Mouse (Mus musculus): ENCODE data around the gene Prcp. TPM values are rescaled to one million over a fixed set of nuclear protein-coding genes. Genes with fewer than 3 reads are reported as not detected.
A peak's percentile ranks its signal among the peaks of the same experiment; 100 is the strongest.
"Not testable (repeated sequence)": the region's sequence is repeated elsewhere in the genome, so short reads cannot be mapped to it uniquely, and the experiment has no call there.

Gene Prcp
- total and polyA plus RNA-seq, 2 experiments from 2014 or later, result 12.8 to 20.1 TPM

DNA sequence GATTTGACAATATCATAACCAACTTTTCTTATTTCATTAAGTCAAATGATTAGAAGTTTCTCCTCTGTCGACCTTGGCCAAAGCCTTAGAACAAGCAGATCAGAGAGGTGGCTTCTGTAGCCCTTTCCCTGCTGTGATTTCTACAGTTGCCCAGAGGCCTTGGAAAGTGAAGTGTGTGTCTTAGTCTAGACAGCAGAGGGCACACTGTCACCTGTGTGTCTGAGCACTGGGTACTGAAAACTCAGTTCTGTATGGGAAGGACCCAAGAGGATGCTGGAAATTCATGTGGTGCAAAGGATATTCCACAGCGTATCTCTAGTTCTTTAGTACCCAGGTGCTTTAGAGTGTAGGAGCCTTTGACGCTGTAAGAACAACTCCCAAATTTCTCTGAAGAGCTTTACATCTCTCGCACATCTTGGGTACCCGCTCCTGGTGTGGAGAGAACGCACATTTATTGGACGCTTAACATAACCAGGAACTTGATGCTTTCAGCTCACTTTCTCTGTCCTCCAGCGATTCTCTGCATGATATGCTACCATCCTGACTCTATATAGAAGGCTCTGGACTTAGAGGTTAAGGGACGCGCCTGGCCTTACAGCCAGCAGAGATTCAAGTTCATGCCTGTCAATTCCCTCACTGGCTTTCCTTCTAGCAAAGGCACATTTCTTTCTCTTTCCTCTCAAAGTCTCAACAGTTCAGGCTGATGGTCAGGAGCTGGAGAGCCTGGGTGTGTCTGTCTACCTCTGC, 93.3 kb downstream of the Prcp start:
- no peaks in the 10 kb centered on the region for H3K4me1 ChIP-seq (ENCODE audit: insufficient read depth, low read length)
- peak; percentile 60; the same call in 1 of the 2 replicates for ATAC-seq (ENCODE audit: low FRiP score)
- no peak overlapping the region for H3K9ac ChIP-seq (replicated peaks; ENCODE audit: low read length, poor library complexity, severe bottlenecking)
- H3K4me2 ChIP-seq (ENCODE audit: low read depth, low read length, poor library complexity, severe bottlenecking), result no peak overlapping the region
- H3K27ac ChIP-seq (ENCODE audit: low read depth, low read length), result no peak overlapping the region
- H3K9me3 ChIP-seq (ENCODE audit: low read length), result no peaks in the 10 kb centered on the region
- no peaks in the 10 kb centered on the region for H3K36me3 ChIP-seq (ENCODE audit: insufficient read depth, low read length)
- WGBS, result 48% methylated on average over 10 of the region's 10 CpGs
- DNase-seq (ENCODE audit: low spot score), result peak; percentile 76
- no peaks in the 10 kb centered on the region; the same call in 1 of the 2 replicates for H3K27me3 ChIP-seq (ENCODE audit: insufficient read depth, low read length)
- peak; percentile 81 for TF ChIP-seq CTCF (IDR thresholded peaks at IDR 0.05)
- H3K4me3 ChIP-seq (ENCODE audit: low read depth, low read length), result no peak overlapping the region

DNA sequence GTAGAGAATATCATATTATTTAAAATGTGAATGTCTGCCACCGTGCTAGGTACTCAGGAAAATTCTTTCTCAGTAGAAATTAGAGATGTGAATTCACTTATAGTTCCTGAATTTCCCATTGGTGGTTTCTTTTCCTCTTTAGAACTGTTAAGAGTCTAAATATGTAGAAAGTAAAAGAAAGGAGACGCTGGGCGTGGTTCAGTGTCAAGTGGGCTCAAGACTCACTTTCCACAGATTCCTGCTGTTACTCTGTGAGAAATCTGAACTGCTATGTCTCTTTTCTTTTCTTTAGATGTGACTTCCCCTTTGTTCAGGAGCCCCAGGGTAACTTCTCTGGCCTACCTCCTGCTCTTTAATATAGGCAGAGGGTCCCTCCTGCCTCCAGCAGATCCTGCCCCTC, 103.2 kb downstream of the Prcp start:
- ATAC-seq (ENCODE audit: low FRiP score), result no peak
- Histone ChIP-seq H3K4me3 (ENCODE audit: low read depth, low read length) (no peak overlapping the region), H3K36me3 (ENCODE audit: insufficient read depth, low read length) (no peaks in the 10 kb centered on the region), H3K9me3 (ENCODE audit: low read length) (no peaks in the 10 kb centered on the region), H3K27ac (ENCODE audit: low read depth, low read length) (no peak overlapping the region), H3K27me3 (ENCODE audit: insufficient read depth, low read length) (no peaks in the 10 kb centered on the region; the same call in 1 of the 2 replicates), H3K9ac (replicated peaks; ENCODE audit: low read length, poor library complexity, severe bottlenecking) (no peak overlapping the region), H3K4me2 (ENCODE audit: low read depth, low read length, poor library complexity, severe bottlenecking) (no peak overlapping the region), H3K4me1 (ENCODE audit: insufficient read depth, low read length) (no peaks in the 10 kb centered on the region)
- no peak for DNase-seq (ENCODE audit: low spot score)
- 75% methylated on average over 3 of the region's 3 CpGs for WGBS
- no peak for TF ChIP-seq CTCF (IDR thresholded peaks at IDR 0.05)

DNA sequence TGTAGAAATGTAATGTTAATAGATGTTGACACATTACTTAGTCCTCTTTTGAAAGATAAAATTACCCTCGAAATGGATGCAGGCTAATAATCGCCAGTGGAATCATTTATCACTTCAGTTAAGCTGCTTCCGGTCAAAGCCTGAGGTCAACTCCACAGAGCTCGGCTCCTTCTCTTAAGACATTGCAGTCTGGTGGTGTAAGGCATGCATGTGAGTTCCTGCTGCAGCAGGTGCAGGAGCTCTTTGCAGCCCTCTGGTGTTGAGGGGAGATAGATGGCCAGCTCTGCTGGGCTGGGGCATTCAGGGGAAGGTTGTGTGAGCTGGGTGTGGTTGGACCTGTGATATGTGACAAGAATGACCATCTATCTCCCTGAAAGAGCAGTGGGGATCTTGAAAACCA, 104.0 kb downstream of the Prcp start:
- no peak overlapping the region for H3K27ac ChIP-seq (ENCODE audit: low read depth, low read length)
- no peak for DNase-seq (ENCODE audit: low spot score)
- no peak overlapping the region for H3K9ac ChIP-seq (replicated peaks; ENCODE audit: low read length, poor library complexity, severe bottlenecking)
- WGBS, result 79% methylated on average over 4 of the region's 4 CpGs
- H3K36me3 ChIP-seq (ENCODE audit: insufficient read depth, low read length), result no peaks in the 10 kb centered on the region
- H3K9me3 ChIP-seq (ENCODE audit: low read length), result no peaks in the 10 kb centered on the region
- no peak overlapping the region for H3K4me2 ChIP-seq (ENCODE audit: low read depth, low read length, poor library complexity, severe bottlenecking)
- H3K4me1 ChIP-seq (ENCODE audit: insufficient read depth, low read length), result no peaks in the 10 kb centered on the region
- no peak overlapping the region for H3K4me3 ChIP-seq (ENCODE audit: low read depth, low read length)
- ATAC-seq (ENCODE audit: low FRiP score), result no peak
- no peaks in the 10 kb centered on the region; the same call in 1 of the 2 replicates for H3K27me3 ChIP-seq (ENCODE audit: insufficient read depth, low read length)
- TF ChIP-seq CTCF (IDR thresholded peaks at IDR 0.05), result no peak

DNA sequence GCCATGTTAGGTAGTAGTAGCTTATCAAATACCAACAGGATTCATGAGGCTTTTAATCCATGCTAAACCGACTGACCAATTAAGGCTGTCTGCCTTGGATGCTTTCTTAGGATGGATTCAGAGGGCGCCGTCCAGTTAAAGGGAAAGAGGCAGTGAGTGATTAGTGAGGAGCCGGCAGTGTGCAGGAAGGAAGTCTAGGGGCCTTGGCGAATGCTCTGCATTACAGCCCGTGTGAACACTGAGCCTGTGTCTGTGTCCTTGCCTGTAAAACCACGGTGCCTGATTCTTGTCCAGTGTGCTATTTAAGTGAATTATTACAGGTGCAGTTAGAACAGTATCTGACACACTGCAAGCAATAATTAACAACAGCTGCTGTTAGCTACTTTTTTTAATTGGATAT, 104.5 kb downstream of the Prcp start:
- H3K4me3 ChIP-seq (ENCODE audit: low read depth, low read length); ATAC-seq (ENCODE audit: low FRiP score); H3K4me1 ChIP-seq (ENCODE audit: insufficient read depth, low read length); H3K27ac ChIP-seq (ENCODE audit: low read depth, low read length); H3K9ac ChIP-seq (replicated peaks; ENCODE audit: low read length, poor library complexity, severe bottlenecking); H3K36me3 ChIP-seq (ENCODE audit: insufficient read depth, low read length); H3K4me2 ChIP-seq (ENCODE audit: low read depth, low read length, poor library complexity, severe bottlenecking); H3K27me3 ChIP-seq (ENCODE audit: insufficient read depth, low read length); H3K9me3 ChIP-seq (ENCODE audit: low read length); DNase-seq (ENCODE audit: low spot score): not testable (repeated sequence)
- 50% methylated on average over 7 of the region's 7 CpGs for WGBS

DNA sequence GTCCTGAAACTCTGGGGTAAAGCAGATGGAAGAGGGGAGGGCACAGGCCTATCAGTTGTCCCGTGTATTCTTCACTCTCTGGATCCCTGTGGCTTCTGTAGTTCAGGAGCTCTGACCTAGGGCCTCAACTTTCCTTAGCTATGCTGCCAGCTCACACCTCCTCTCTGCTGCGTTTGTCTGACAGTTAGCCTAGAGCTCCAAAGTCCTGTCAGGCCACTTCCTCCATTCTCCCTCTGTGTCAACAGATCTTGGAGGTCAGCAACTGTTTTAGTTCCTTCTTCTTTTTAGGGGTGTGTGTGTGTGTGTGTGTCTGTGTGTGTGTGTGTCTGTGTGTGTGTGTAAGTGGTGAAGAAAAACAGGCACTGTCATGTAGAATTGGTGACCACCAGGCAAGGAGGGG, 106.5 kb downstream of the Prcp start:
- H3K9me3 ChIP-seq (ENCODE audit: low read length), result no peaks in the 10 kb centered on the region
- no peak overlapping the region for H3K4me2 ChIP-seq (ENCODE audit: low read depth, low read length, poor library complexity, severe bottlenecking)
- 55% methylated on average over 2 of the region's 2 CpGs for WGBS
- no peaks in the 10 kb centered on the region; the same call in 1 of the 2 replicates for H3K4me1 ChIP-seq (ENCODE audit: insufficient read depth, low read length)
- H3K36me3 ChIP-seq (ENCODE audit: insufficient read depth, low read length), result no peaks in the 10 kb centered on the region
- no peaks in the 10 kb centered on the region; the same call in 1 of the 2 replicates for H3K27me3 ChIP-seq (ENCODE audit: insufficient read depth, low read length)
- no peak for DNase-seq (ENCODE audit: low spot score)
- H3K27ac ChIP-seq (ENCODE audit: low read depth, low read length), result no peak overlapping the region
- no peak for TF ChIP-seq CTCF (IDR thresholded peaks at IDR 0.05)
- no peak overlapping the region for H3K9ac ChIP-seq (replicated peaks; ENCODE audit: low read length, poor library complexity, severe bottlenecking)
- H3K4me3 ChIP-seq (ENCODE audit: low read depth, low read length), result no peak overlapping the region
- ATAC-seq (ENCODE audit: low FRiP score), result no peak

DNA sequence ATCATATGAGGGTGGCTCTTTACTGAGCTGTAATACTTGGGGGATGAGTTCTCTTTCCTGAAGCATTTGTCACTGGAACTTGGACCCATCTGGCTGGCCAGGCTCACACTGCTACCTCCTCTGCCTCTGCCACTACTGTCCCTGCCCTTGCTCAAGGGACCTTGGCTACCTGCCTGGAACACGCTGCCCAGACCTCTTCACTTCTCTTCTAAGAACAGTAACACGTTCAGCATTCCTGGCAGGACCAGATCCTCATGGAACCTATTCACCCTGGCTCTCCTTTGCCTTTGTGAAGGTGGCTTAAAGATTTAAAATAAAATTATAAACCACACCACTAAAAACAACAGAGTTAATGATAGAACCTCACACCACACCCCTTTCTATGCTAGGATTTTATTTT, 107.6 kb downstream of the Prcp start:
- ATAC-seq (ENCODE audit: low FRiP score) (no peak), DNase-seq (ENCODE audit: low spot score) (no peak)
- H3K4me3 ChIP-seq (ENCODE audit: low read depth, low read length), result no peak overlapping the region
- H3K27me3 ChIP-seq (ENCODE audit: insufficient read depth, low read length), result no peaks in the 10 kb centered on the region; the same call in 1 of the 2 replicates
- no peaks in the 10 kb centered on the region; the same call in 1 of the 2 replicates for H3K4me1 ChIP-seq (ENCODE audit: insufficient read depth, low read length)
- H3K9me3 ChIP-seq (ENCODE audit: low read length), result no peaks in the 10 kb centered on the region
- H3K36me3 ChIP-seq (ENCODE audit: insufficient read depth, low read length), result no peaks in the 10 kb centered on the region
- no peak overlapping the region for H3K4me2 ChIP-seq (ENCODE audit: low read depth, low read length, poor library complexity, severe bottlenecking)
- no peak overlapping the region for H3K27ac ChIP-seq (ENCODE audit: low read depth, low read length)
- no peak overlapping the region for H3K9ac ChIP-seq (replicated peaks; ENCODE audit: low read length, poor library complexity, severe bottlenecking)
- WGBS, result 68% methylated on average over 2 of the region's 2 CpGs
- no peak for TF ChIP-seq CTCF (IDR thresholded peaks at IDR 0.05)

Other genes with a start within 250 kb of the Prcp start
- 25.8 and 29.3 TPM in 2 replicates for gene Ankrd42, start 237.3 kb upstream of the Prcp start, total RNA-seq (2014; rRNA removed)
- gene Ankrd42, start 237.3 kb upstream of the Prcp start, polyA plus RNA-seq (2015; fragmentation: Nextera tagmentation; extraction: Ambion mirVana), result 20.6 and 23.0 TPM in 2 replicates
- gene Pcf11, start 204.5 kb upstream of the Prcp start, total RNA-seq (2014; rRNA removed), result 34.6 and 37.3 TPM in 2 replicates
- 11.2 and 14.7 TPM in 2 replicates for gene Pcf11, start 204.5 kb upstream of the Prcp start, polyA plus RNA-seq (2015; fragmentation: Nextera tagmentation; extraction: Ambion mirVana)
- gene Rab30, start 132.9 kb upstream of the Prcp start, total RNA-seq (2014; rRNA removed), result 37.2 and 44.7 TPM in 2 replicates
- 13.6 and 18.5 TPM in 2 replicates for gene Rab30, start 132.9 kb upstream of the Prcp start, polyA plus RNA-seq (2015; fragmentation: Nextera tagmentation; extraction: Ambion mirVana)
- 3.4 and 3.7 TPM in 2 replicates for gene Ddias, start 223 bp upstream of the Prcp start, total RNA-seq (2014; rRNA removed)
- gene Ddias, start 223 bp upstream of the Prcp start, polyA plus RNA-seq (2015; fragmentation: Nextera tagmentation; extraction: Ambion mirVana), result 2.2 and 2.4 TPM in 2 replicates
- gene Fam181b, start 205.4 kb downstream of the Prcp start, total RNA-seq (2014; rRNA removed), result 59.1 and 61.4 TPM in 2 replicates
- gene Fam181b, start 205.4 kb downstream of the Prcp start, polyA plus RNA-seq (2015; fragmentation: Nextera tagmentation; extraction: Ambion mirVana), result 33.5 and 34.2 TPM in 2 replicates

All from midbrain, postnatal 0 days (tissue).